Mouse (Mus musculus): ENCODE measurements around the gene Epha1. TPM values are rescaled to one million over a fixed set of nuclear protein-coding genes. Genes with fewer than 3 reads are reported as not detected.
A peak's percentile ranks its signal among the peaks of the same experiment; 100 is the strongest.

The Epha1 gene
- polyA plus RNA-seq, 1 experiment from 2014 or later: 20.1 TPM

- no peaks in the 10 kb centered on the region for H3K27me3 ChIP-seq (ENCODE audit: control insufficient read depth, insufficient read depth, low read length)
- DNase-seq (ENCODE audit: low spot score): no peak
- H3K4me3 ChIP-seq (ENCODE audit: low read depth, low read length): no peak overlapping the region
- no peak overlapping the region for H3K27ac ChIP-seq (replicated peaks)
- no peak for TF ChIP-seq EP300 (optimal IDR thresholded peaks at IDR 0.05)
- no peak for TF ChIP-seq CTCF (IDR thresholded peaks at IDR 0.05; ENCODE audit: low read depth)
- ATAC-seq (ENCODE audit: low FRiP score, low TSS enrichment): no peak
- no peaks in the 10 kb centered on the region for H3K9me3 ChIP-seq (ENCODE audit: control insufficient read depth, low read length)
- no peak overlapping the region for H3K9ac ChIP-seq (ENCODE audit: low read length)
- H3K36me3 ChIP-seq (ENCODE audit: control insufficient read depth, insufficient read depth, low read length): no peaks in the 10 kb centered on the region
- no peak overlapping the region for H3K4me2 ChIP-seq (replicated peaks; ENCODE audit: low read depth)
- H3K4me1 ChIP-seq (replicated peaks; ENCODE audit: control insufficient read depth, insufficient read depth): peaks cover 8% of the 10 kb centered on the region; the same call in 1 of the 2 replicates
- 70% methylated on average over 6 of the region's 6 CpGs for WGBS
These were observed 3.5 kb upstream of the Epha1 start for GRCm38 (mm10) chr6:42376504-42377019.

GRCm38 (mm10) chr6:42376016-42376415, 2.9 kb upstream of the Epha1 start:
- no peak overlapping the region for H3K4me2 ChIP-seq (replicated peaks; ENCODE audit: low read depth)
- peaks cover 8% of the 10 kb centered on the region; the same call in 1 of the 2 replicates for H3K4me1 ChIP-seq (replicated peaks; ENCODE audit: control insufficient read depth, insufficient read depth)
- WGBS: 41% methylated on average over 4 of the region's 4 CpGs
- H3K27me3 ChIP-seq (ENCODE audit: control insufficient read depth, insufficient read depth, low read length): no peaks in the 10 kb centered on the region
- no peak for DNase-seq (ENCODE audit: low spot score)
- H3K9ac ChIP-seq (ENCODE audit: low read length): no peak overlapping the region
- TF ChIP-seq CTCF (IDR thresholded peaks at IDR 0.05; ENCODE audit: low read depth) (no peak), EP300 (optimal IDR thresholded peaks at IDR 0.05) (no peak)
- no peaks in the 10 kb centered on the region for H3K9me3 ChIP-seq (ENCODE audit: control insufficient read depth, low read length)
- H3K4me3 ChIP-seq (ENCODE audit: low read depth, low read length): no peak overlapping the region
- H3K27ac ChIP-seq (replicated peaks): no peak overlapping the region
- no peak for ATAC-seq (ENCODE audit: low FRiP score, low TSS enrichment)
- no peaks in the 10 kb centered on the region for H3K36me3 ChIP-seq (ENCODE audit: control insufficient read depth, insufficient read depth, low read length)

GRCm38 (mm10) chr6:42375131-42375530, 2.1 kb upstream of the Epha1 start:
- no peak overlapping the region for H3K27ac ChIP-seq (replicated peaks)
- no peaks in the 10 kb centered on the region for H3K9me3 ChIP-seq (ENCODE audit: control insufficient read depth, low read length)
- 86% methylated on average over 2 of the region's 2 CpGs for WGBS
- no peaks in the 10 kb centered on the region for H3K27me3 ChIP-seq (ENCODE audit: control insufficient read depth, insufficient read depth, low read length)
- no peak overlapping the region for H3K9ac ChIP-seq (ENCODE audit: low read length)
- DNase-seq (ENCODE audit: low spot score) (no peak), ATAC-seq (ENCODE audit: low FRiP score, low TSS enrichment) (no peak)
- TF ChIP-seq CTCF (IDR thresholded peaks at IDR 0.05; ENCODE audit: low read depth): no peak
- no peak for TF ChIP-seq EP300 (optimal IDR thresholded peaks at IDR 0.05)
- H3K36me3 ChIP-seq (ENCODE audit: control insufficient read depth, insufficient read depth, low read length): no peaks in the 10 kb centered on the region
- H3K4me3 ChIP-seq (ENCODE audit: low read depth, low read length): no peak overlapping the region
- H3K4me1 ChIP-seq (replicated peaks; ENCODE audit: control insufficient read depth, insufficient read depth): peaks cover 10% of the 10 kb centered on the region; the same call in 1 of the 2 replicates
- no peak overlapping the region for H3K4me2 ChIP-seq (replicated peaks; ENCODE audit: low read depth)

- Histone ChIP-seq H3K36me3 (ENCODE audit: control insufficient read depth, insufficient read depth, low read length) (no peaks in the 10 kb centered on the region), H3K4me1 (replicated peaks; ENCODE audit: control insufficient read depth, insufficient read depth) (peaks cover 10% of the 10 kb centered on the region; the same call in 1 of the 2 replicates), H3K27ac (replicated peaks) (no peak overlapping the region), H3K9ac (ENCODE audit: low read length) (no peak overlapping the region), H3K27me3 (ENCODE audit: control insufficient read depth, insufficient read depth, low read length) (no peaks in the 10 kb centered on the region), H3K4me2 (replicated peaks; ENCODE audit: low read depth) (no peak overlapping the region), H3K4me3 (ENCODE audit: low read depth, low read length) (no peak overlapping the region), H3K9me3 (ENCODE audit: control insufficient read depth, low read length) (no peaks in the 10 kb centered on the region)
- TF ChIP-seq CTCF (IDR thresholded peaks at IDR 0.05; ENCODE audit: low read depth): no peak
- no peak for TF ChIP-seq EP300 (optimal IDR thresholded peaks at IDR 0.05)
- WGBS: 66% methylated on average over 4 of the region's 4 CpGs
- ATAC-seq (ENCODE audit: low FRiP score, low TSS enrichment) (no peak), DNase-seq (ENCODE audit: low spot score) (no peak)
These were observed 1.6 kb upstream of the Epha1 start for GRCm38 (mm10) chr6:42374701-42375100.

DNA sequence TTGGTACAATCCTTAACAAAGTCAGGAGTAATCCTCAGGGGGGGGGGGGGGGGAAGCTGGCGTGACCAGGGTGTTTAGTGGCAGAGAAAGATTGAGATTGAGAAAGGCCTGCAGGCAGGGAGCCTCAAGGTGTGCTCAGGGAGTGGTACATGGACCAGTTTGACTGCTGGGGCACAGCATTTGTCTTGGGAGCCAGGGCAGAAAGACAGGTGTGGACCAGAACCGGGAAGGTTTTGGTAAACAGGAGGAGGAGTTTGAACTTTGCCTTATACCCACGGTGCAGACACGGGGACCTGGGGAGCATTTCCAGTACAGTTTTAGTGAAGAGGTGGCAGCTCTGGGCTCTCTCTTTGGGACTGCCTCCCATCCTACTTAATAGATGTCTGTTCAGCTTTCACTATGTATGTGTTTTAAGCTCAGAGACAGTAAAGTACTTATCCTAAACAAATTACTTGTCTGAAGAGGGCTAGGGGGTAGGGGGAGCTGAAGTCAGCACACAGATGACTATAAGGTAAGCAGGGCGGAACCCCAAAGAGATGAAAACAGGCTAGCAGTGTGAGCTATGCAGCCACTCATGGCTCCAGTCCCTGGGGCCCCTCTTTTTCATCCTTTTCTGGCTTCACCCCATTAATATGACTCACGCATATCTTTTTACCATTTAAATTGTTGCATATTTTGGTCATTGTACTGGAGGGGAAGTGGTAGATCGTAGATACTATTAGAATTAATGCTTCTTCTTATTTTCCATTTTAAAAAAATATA, 782 bp upstream of the Epha1 start:
- H3K4me2 ChIP-seq (replicated peaks; ENCODE audit: low read depth): peak overlapping the region; percentile 87
- ATAC-seq (ENCODE audit: low FRiP score, low TSS enrichment): peak; percentile 67
- H3K27ac ChIP-seq (replicated peaks): peak overlapping the region; percentile 67
- peaks cover 10% of the 10 kb centered on the region; the same call in 1 of the 2 replicates for H3K4me1 ChIP-seq (replicated peaks; ENCODE audit: control insufficient read depth, insufficient read depth)
- no peak for TF ChIP-seq EP300 (optimal IDR thresholded peaks at IDR 0.05)
- TF ChIP-seq CTCF (IDR thresholded peaks at IDR 0.05; ENCODE audit: low read depth): no peak
- H3K9me3 ChIP-seq (ENCODE audit: control insufficient read depth, low read length): no peaks in the 10 kb centered on the region
- no peak for DNase-seq (ENCODE audit: low spot score)
- no peaks in the 10 kb centered on the region for H3K27me3 ChIP-seq (ENCODE audit: control insufficient read depth, insufficient read depth, low read length)
- 34% methylated on average over 7 of the region's 7 CpGs for WGBS
- H3K4me3 ChIP-seq (ENCODE audit: low read depth, low read length): peak overlapping the region; percentile 60
- no peaks in the 10 kb centered on the region for H3K36me3 ChIP-seq (ENCODE audit: control insufficient read depth, insufficient read depth, low read length)
- H3K9ac ChIP-seq (ENCODE audit: low read length): peak overlapping the region; percentile 73; the same call in 1 of the 2 replicates

- Histone ChIP-seq H3K4me2 (replicated peaks; ENCODE audit: low read depth) (peak overlapping the region; percentile 87), H3K9ac (ENCODE audit: low read length) (peak overlapping the region; percentile 73), H3K27me3 (ENCODE audit: control insufficient read depth, insufficient read depth, low read length) (no peaks in the 10 kb centered on the region), H3K9me3 (ENCODE audit: control insufficient read depth, low read length) (no peaks in the 10 kb centered on the region), H3K4me1 (replicated peaks; ENCODE audit: control insufficient read depth, insufficient read depth) (peaks cover 10% of the 10 kb centered on the region; the same call in 1 of the 2 replicates), H3K36me3 (ENCODE audit: control insufficient read depth, insufficient read depth, low read length) (no peaks in the 10 kb centered on the region), H3K4me3 (ENCODE audit: low read depth, low read length) (peak overlapping the region; percentile 60), H3K27ac (replicated peaks) (peak overlapping the region; percentile 78)
- ATAC-seq (ENCODE audit: low FRiP score, low TSS enrichment) (peak; percentile 14; the same call in 1 of the 2 replicates), DNase-seq (ENCODE audit: low spot score) (peak; percentile 18)
- TF ChIP-seq CTCF (IDR thresholded peaks at IDR 0.05; ENCODE audit: low read depth) (no peak), EP300 (optimal IDR thresholded peaks at IDR 0.05) (no peak)
- 32% methylated on average over 9 of the region's 9 CpGs for WGBS
These were observed 650 bp downstream of the Epha1 start for GRCm38 (mm10) chr6:42372421-42372815.

Data from stomach, postnatal 0 days (tissue).